Mouse (Mus musculus) MEL (cell line): ENCODE data around the gene Taok2.

ENCODE experiments used
- CTCF ChIP-seq, 3 experiments: IDR thresholded peaks in 2 of 3; conservative IDR thresholded peaks in 1 of 3; 2 replicates each; pipeline ENCODE4 v1.5.1; 2011 to 2012; ENCODE audit warnings: low read length in 3 of 3, low read depth in 2 of 3, mild to moderate bottlenecking in 2 of 3, improper control_type of control experiment in 1 of 3, inconsistent platforms in 1 of 3, mixed read lengths in 1 of 3, moderate library complexity in 1 of 3; ENCODE audit not compliant: control insufficient read depth in 1 of 3, insufficient read depth in 1 of 3, poor library complexity in 1 of 3, severe bottlenecking in 1 of 3
- POLR2AphosphoS5 ChIP-seq: IDR thresholded peaks from 2 replicates; pipeline ENCODE4 v1.6.1; 2012; ENCODE audit warnings: low read depth, borderline replicate concordance, mild to moderate bottlenecking, inconsistent platforms, low read length, moderate library complexity, mixed read lengths
- TCF12 ChIP-seq: IDR thresholded peaks from 2 replicates; pipeline ENCODE4 v1.6.1; 2014; ENCODE audit warnings: low read depth, mild to moderate bottlenecking, inconsistent platforms, low read length, improper control_type of control experiment, moderate library complexity

DNA sequence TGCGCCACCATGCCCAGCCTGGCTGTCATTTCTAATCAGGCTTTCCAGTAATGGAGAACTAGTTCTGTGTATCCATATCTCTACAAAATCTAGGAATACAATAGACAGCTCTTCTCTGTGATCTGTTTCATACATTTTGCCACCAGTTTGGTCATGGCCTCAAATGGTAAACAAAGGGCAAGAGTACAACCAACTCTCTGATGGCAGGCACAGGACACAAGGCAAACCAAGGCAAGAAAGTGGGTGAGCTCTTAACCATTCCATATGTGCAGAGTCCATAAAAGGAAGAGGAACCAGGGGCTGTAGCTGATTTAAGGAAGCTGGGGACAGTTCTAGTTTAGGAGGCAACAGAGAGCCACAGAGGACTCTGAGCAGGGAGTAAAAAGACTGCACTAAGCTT, 7.3 kb downstream of the Taok2 start:
- TF ChIP-seq TCF12 (no peak), POLR2AphosphoS5 (no peak), CTCF (IDR thresholded peaks at IDR 0.05 in 2 of 3, conservative IDR thresholded peaks at IDR 0.05 in 1 of 3; ENCODE audit: control insufficient read depth in 1 of 3, insufficient read depth in 1 of 3, low read depth in 2 of 3, low read length in 3 of 3, poor library complexity in 1 of 3, severe bottlenecking in 1 of 3) (no peak)
